Mouse (Mus musculus) small intestine, adult 2 months (tissue): Measurements from ENCODE around the gene Fam198b. TPM values are rescaled to one million over a fixed set of nuclear protein-coding genes. Genes with fewer than 3 reads are reported as not detected.
A peak's percentile ranks its signal among the peaks of the same experiment; 100 is the strongest.

Source experiments
- H3K27ac ChIP-seq: fragments of 200-500 bp; 2 replicates; pipeline ENCODE4 v1.5.1; 2012; ENCODE audit warnings: low read depth, low read length, control low read depth, inconsistent platforms; ENCODE audit not compliant: insufficient read depth
- H3K27me3 ChIP-seq: fragments of 200-500 bp; 2 replicates; pipeline ENCODE4 v1.6.1; 2012; ENCODE audit warnings: mild to moderate bottlenecking, moderate library complexity, low read length, inconsistent platforms; ENCODE audit not compliant: control insufficient read depth, insufficient read depth
- H3K36me3 ChIP-seq: fragments of 200-500 bp; 2 replicates; pipeline ENCODE4 v1.6.1; 2012; ENCODE audit warnings: mild to moderate bottlenecking, low read length, control low read depth, inconsistent platforms; ENCODE audit not compliant: control insufficient read depth, insufficient read depth
- H3K4me1 ChIP-seq: fragments of 200-500 bp; 2 replicates; pipeline ENCODE4 v1.6.1; 2012; ENCODE audit warnings: low read length, inconsistent platforms, mixed read lengths; ENCODE audit not compliant: control insufficient read depth, insufficient read depth, insufficient read length
- H3K4me3 ChIP-seq: fragments of 200-500 bp; 2 replicates; pipeline ENCODE4 v1.5.1; 2012; ENCODE audit warnings: low read depth, mild to moderate bottlenecking, control low read depth, inconsistent platforms, low read length, moderate library complexity
- CTCF ChIP-seq: fragments of 200-500 bp; IDR thresholded peaks from 2 replicates; pipeline ENCODE4 v1.5.1; 2012; ENCODE audit warnings: low read depth, mild to moderate bottlenecking, control low read depth, inconsistent platforms, low read length, moderate library complexity, mixed read lengths; ENCODE audit not compliant: insufficient replicate concordance, insufficient read length; ENCODE audit errors: extremely low read depth
- POLR2A ChIP-seq: fragments of 200-500 bp; IDR thresholded peaks from 2 replicates; pipeline ENCODE4 v1.6.1; 2012; ENCODE audit warnings: low read depth, mild to moderate bottlenecking, control low read depth, inconsistent platforms, low read length, moderate library complexity
- WGBS: fragments of 180-500 bp; shearing (Covaris S2); methylation state at CpG from one replicate; pipeline ENCODE4 v1.1.7; 2018; 5-methylcytosine and 5-hydroxymethylcytosine counted together
- polyA plus RNA-seq: library from polyadenylated mRNA; depleted of rRNA; stranded (reverse); fragments of >200 nt; gene quantifications from 2 replicates; pipeline ENCODE4 v1.2.3, GENCODE M21; 2012

Fam198b gene
- polyA plus RNA-seq, 1 experiment: 1.2 TPM

DNA sequence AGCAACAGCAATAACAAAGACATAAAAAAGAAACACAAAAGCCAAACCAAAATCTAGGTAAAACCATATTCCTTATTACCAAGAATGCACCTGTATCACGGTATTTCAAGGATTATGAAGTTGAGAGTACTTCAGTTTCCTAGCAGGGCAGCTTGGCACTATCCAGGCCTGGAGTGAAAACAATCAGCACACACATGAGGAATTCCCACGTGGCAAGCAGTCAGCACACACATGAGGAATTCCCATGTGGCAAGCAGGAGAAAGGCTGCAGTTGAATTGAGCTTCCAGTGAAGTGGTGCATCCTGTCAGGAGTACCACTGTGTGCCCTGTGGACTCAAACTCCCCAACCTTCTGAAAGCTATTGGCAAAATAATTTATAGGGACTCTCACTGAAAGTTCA, 2.7 kb upstream of the Fam198b start:
- Histone ChIP-seq H3K27ac (no peak overlapping the region), H3K36me3 (no peaks in the 10 kb centered on the region), H3K27me3 (no peaks in the 10 kb centered on the region), H3K4me3 (no peak overlapping the region), H3K4me1 (peaks cover 17% of the 10 kb centered on the region)
- TF ChIP-seq CTCF (no peak), POLR2A (no peak)
- WGBS: 65% methylated on average over 2 of the region's 2 CpGs

DNA sequence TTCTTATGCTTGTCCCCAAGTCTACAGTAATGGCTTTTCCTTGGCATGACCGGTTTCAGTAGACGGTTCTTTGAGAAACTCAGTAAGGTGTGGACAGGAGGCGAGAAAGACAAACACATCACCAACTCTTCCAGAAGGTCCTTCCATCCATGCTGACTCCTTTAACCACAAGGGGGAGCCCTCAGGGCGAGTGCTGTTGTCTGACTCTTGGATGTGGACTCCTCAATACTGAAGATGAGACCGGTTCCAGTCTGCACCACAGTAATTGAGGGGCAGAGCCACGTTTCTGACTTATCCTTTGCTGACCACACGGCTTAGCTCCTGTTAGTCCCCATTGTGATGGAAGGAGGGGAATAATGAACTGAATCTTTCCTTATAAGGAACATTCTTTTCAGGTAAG, 1.2 kb upstream of the Fam198b start:
- TF ChIP-seq CTCF (peak; percentile 96), POLR2A (no peak)
- Histone ChIP-seq H3K36me3 (no peaks in the 10 kb centered on the region), H3K4me1 (peaks cover 15% of the 10 kb centered on the region), H3K4me3 (no peak overlapping the region), H3K27me3 (no peaks in the 10 kb centered on the region), H3K27ac (no peak overlapping the region)
- 30% methylated on average over 7 of the region's 7 CpGs for WGBS

DNA sequence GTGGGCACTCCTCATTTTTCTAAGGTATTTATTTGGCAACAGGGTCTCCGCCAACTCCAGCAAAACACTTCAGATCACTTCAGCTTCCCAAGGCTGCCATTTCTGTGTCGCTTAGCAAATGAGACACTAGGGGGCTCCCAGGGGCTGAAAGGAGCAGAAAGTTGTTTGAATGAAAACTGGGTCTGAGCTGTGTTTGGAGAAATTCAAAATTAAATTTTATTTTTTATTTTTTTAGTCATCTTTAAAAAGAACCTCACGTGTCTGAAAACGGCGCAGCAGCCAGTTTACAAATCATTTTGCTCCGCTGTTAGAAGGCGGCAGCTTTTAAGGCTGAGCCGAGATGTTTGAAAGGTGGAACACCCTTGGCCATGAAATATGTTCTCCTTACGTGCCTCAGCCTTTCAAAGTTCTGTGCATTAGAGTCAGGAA, 442 bp downstream of the Fam198b start:
- 30% methylated on average over 9 of the region's 9 CpGs for WGBS
- Histone ChIP-seq H3K27ac (no peak overlapping the region), H3K36me3 (no peaks in the 10 kb centered on the region), H3K4me1 (peaks cover 7% of the 10 kb centered on the region), H3K4me3 (no peak overlapping the region), H3K27me3 (no peaks in the 10 kb centered on the region)
- TF ChIP-seq CTCF (peak; percentile 53; the same call in 1 of the 2 replicates), POLR2A (no peak)

DNA sequence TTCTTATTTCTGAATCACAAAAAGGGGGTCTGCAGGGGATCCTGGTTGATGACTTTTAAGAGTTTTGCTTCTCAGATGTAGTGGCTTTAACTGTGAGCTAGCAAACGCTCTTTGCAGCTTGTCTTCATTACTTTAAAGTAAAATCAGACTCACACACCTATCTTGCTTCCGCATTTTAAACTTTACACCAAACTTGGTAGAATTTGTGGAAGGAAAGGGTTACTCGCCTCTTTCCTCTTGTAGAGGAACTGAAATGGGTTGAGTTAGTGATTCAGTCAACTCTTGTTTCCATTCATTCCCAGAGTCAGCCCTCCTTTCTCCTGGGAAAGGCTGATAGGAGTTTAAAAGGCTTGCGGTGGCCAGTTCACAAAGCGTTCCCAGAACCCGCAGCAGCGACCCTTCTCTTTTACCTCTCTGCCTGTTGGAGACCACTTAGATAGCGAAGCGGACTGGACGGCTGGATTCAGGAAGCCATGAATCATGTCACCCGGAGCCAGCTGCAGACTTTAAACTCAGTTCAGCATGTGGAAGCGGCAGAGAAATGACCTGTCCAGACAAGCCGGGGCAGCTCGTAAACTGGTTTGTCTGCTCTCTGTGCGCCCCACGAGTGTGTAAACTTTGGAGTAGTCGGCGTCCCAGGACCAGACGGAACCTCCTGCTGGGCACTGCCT, 1.5 kb downstream of the Fam198b start:
- 0 out of 2 replicates have a peak overlapping the region, but pooled peaks have one; percentile 10 for H3K27ac ChIP-seq
- peak overlapping the region; percentile 61 for H3K4me3 ChIP-seq
- H3K36me3 ChIP-seq: no peaks in the 10 kb centered on the region
- TF ChIP-seq CTCF (no peak), POLR2A (no peak)
- WGBS: 11% methylated on average over 19 of the region's 19 CpGs
- no peaks in the 10 kb centered on the region for H3K27me3 ChIP-seq
- H3K4me1 ChIP-seq: peaks cover 7% of the 10 kb centered on the region

DNA sequence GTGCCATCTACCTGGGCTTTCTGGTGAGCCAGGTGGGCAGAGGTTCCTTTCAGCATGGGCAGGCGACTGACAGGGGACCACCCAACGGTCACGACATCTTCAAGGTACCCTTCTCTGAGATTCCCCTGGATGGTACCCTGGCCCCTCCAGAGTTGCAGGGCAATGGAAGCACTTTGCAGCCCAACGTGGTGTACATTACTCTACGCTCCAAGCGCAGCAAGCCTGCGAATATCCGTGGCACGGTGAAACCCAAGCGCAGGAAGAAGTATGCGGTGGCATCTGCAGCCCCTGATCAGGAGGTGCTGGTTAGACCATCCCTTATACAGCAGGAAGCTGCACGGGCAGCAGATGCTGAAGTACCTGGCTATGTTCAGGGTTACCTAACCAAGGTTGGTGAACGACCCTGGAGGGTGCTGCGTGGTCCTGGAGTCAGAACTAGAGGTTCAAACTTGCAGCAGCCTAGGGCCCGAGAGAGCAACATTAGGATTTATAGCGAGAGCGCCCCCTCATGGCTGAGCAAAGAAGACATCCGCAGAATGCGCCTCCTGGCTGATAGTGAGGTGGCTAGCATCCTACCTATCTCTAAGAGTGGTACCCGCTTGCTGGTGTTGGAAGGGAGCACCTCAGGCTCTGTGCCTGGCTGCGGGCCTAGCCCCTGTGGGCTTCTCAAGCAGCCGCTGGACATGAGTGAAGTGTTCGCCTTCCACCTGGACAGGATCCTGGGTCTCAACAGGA, 2.2 kb downstream of the Fam198b start:
- Histone ChIP-seq H3K4me1 (peaks cover 7% of the 10 kb centered on the region), H3K27me3 (no peaks in the 10 kb centered on the region), H3K4me3 (peak overlapping the region; percentile 61), H3K36me3 (no peaks in the 10 kb centered on the region), H3K27ac (0 out of 2 replicates have a peak overlapping the region, but pooled peaks have one; percentile 0)
- 64% methylated on average over 23 of the region's 23 CpGs for WGBS
- TF ChIP-seq POLR2A (no peak), CTCF (peak; percentile 56; the same call in 1 of the 2 replicates)

DNA sequence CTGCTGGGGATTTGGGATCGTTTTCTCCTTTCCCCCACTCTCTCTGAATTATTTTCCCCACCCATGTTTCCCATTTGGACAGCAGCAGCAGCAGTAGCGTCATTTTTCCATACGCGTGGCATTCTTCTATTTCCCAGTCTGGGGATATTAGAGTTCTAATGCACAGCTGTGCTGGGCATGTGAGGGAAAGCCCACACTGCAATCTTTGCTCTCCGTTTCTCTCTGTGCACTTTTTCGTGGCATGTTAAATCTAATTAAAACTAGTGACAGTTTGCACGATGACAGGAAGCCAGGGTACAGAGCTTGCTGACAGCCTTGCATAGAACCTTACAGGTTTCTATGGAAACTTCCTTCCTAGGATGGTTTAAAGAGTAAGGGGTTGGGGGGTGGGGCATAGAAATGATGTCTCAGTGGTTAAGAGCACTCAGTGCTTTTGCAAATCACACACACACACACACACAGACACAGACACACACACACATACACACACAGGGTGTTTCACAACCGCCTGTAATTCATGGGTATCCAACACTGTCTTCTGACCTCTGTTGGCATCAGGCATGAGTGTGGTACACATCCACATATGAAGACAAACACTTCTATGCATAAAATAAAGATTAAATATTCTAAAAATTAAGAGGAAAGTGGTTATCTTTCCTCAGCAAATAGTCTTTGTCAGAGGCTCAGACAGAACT, 3.0 kb downstream of the Fam198b start:
- H3K27me3 ChIP-seq: no peaks in the 10 kb centered on the region
- no peaks in the 10 kb centered on the region for H3K36me3 ChIP-seq
- no peak overlapping the region for H3K27ac ChIP-seq
- H3K4me3 ChIP-seq: peak overlapping the region; percentile 61; the same call in 1 of the 2 replicates
- peaks cover 7% of the 10 kb centered on the region for H3K4me1 ChIP-seq
- 68% methylated on average over 8 of the region's 8 CpGs for WGBS
- no peak for TF ChIP-seq POLR2A
- no peak for TF ChIP-seq CTCF

DNA sequence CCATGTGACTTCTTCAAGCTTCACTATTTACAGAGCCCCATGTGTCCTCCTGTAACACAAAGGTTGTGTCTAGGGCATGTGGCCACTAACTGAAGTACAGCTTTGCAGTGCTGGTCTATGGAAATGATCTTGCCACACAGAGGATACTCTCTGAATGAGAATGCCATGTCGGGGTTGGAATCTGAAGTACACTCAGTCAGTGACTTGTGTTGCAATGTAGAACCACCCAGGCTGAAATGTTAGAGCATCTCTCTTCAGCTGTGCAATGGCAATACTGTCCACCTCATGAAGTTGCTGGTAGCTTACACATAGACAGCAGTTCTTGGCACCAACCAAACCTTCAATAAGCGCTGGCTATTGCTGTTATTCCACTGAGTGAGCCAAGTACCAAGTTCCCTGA, 3.6 kb downstream of the Fam198b start:
- no peak overlapping the region; the same call in 1 of the 2 replicates for H3K27ac ChIP-seq
- H3K36me3 ChIP-seq: no peaks in the 10 kb centered on the region
- no peak overlapping the region for H3K4me3 ChIP-seq
- no peaks in the 10 kb centered on the region for H3K27me3 ChIP-seq
- TF ChIP-seq POLR2A (no peak), CTCF (no peak)
- WGBS: 76% methylated on average over 2 of the region's 2 CpGs
- peaks cover 7% of the 10 kb centered on the region for H3K4me1 ChIP-seq
